Mouse (Mus musculus) midbrain, embryonic 15.5 days (tissue): ENCODE data around the gene Tagap. TPM values are rescaled to one million over a fixed set of nuclear protein-coding genes. Genes with fewer than 3 reads are reported as not detected.
A peak's percentile ranks its signal among the peaks of the same experiment; 100 is the strongest.
"Not testable (repeated sequence)": the region's sequence is repeated elsewhere in the genome, so short reads cannot be mapped to it uniquely, and the experiment has no call there.

Experiments
- ATAC-seq: fragments of 200-750 bp; cut with Nextera tagmentation; replicated peaks from 2 replicates; pipeline ENCODE4 v1.8.0; 2017; ENCODE audit warnings: moderate TSS enrichment
- H3K27ac ChIP-seq: fragments of 300-500 bp; sonication (generic); 2 replicates; pipeline ENCODE4 v1.5.1; 2015; ENCODE audit warnings: mild to moderate bottlenecking, inconsistent platforms
- H3K27me3 ChIP-seq: fragments of 300-500 bp; sonication (generic); replicated peaks from 2 replicates; pipeline ENCODE4 v1.6.1; 2015; ENCODE audit warnings: inconsistent platforms
- H3K36me3 ChIP-seq: fragments of 300-500 bp; sonication (generic); replicated peaks from 2 replicates; pipeline ENCODE4 v1.6.1; 2015; ENCODE audit warnings: inconsistent platforms
- H3K4me1 ChIP-seq: fragments of 300-500 bp; sonication (generic); 2 replicates; pipeline ENCODE4 v1.6.1; 2015; ENCODE audit warnings: inconsistent platforms
- H3K4me2 ChIP-seq: fragments of 300-500 bp; sonication (generic); 2 replicates; pipeline ENCODE4 v1.6.1; 2015; ENCODE audit warnings: inconsistent platforms, mild to moderate bottlenecking, moderate library complexity
- H3K4me3 ChIP-seq: fragments of 300-500 bp; sonication (generic); 2 replicates; pipeline ENCODE4 v1.5.1; 2015; ENCODE audit warnings: mild to moderate bottlenecking, inconsistent platforms
- H3K9ac ChIP-seq: fragments of 300-500 bp; sonication (generic); 2 replicates; pipeline ENCODE4 v1.6.1; 2015; ENCODE audit warnings: mild to moderate bottlenecking, inconsistent platforms
- H3K9me3 ChIP-seq: fragments of 300-500 bp; sonication (generic); 2 replicates; pipeline ENCODE4 v1.6.1; 2016; ENCODE audit warnings: inconsistent platforms
- WGBS: fragments of 180-500 bp; shearing (Covaris S2); methylation state at CpG from one replicate; pipeline ENCODE4 v1.1.7; 2015; ENCODE audit warnings: mixed read lengths; 5-methylcytosine and 5-hydroxymethylcytosine counted together
- polyA plus RNA-seq: library from polyadenylated mRNA; unstranded; fragments of >200 nt; fragmentation: Nextera tagmentation; extraction: Ambion mirVana; gene quantifications from 2 replicates; pipeline ENCODE4 v1.2.1, GENCODE M21; 2015

Gene Tagap
- polyA plus RNA-seq, 1 experiment from 2014 or later, result 0.89 TPM

DNA sequence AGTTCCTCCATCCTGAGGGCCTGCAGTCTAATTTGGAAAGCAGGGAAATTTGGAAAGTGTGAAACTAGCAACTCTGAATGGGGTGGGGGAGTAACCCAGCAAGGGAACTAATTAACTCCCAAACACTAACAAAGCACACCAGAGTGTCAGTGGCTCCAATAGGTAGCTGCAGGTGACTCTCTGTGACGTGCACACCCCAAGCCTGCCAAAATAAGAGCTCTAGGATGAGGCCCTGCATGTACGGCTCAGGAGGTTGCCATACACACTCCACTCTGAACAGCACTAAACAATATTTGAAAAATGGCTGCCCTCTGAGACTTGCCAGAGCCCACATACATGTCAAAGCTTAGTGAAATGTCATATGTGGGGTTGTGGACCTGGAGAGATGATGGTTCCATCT, 7.4 kb upstream of the Tagap start:
- Histone ChIP-seq H3K4me1 (no peaks in the 10 kb centered on the region), H3K9ac (no peak overlapping the region), H3K4me2 (no peak overlapping the region), H3K9me3 (no peaks in the 10 kb centered on the region), H3K36me3 (no peaks in the 10 kb centered on the region), H3K4me3 (no peak overlapping the region), H3K27ac (no peak overlapping the region), H3K27me3 (no peaks in the 10 kb centered on the region)
- no peak for ATAC-seq
- WGBS, result 82% methylated on average over 2 of the region's 2 CpGs

DNA sequence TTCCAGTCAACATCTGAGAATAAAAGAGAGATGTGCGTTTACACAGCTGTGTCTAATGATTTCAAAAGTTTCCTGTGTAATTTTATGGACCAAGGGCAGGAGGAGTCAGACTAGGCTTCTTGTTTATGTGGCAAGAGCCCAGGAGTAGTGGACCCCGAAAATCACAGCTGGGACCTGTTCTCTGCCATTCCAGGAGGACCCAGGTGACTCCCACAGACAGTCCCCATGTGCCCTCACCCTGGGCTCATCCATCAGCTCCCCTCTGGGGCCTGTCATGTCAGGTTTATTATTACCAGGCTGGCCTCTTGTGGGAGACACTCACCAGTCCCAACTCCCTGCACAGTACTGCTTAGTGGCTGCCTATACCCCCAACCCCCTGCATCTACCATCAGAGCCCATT, 6.6 kb upstream of the Tagap start:
- Histone ChIP-seq H3K27ac (no peak overlapping the region), H3K9me3 (no peaks in the 10 kb centered on the region), H3K27me3 (no peaks in the 10 kb centered on the region), H3K36me3 (no peaks in the 10 kb centered on the region), H3K4me1 (no peaks in the 10 kb centered on the region), H3K9ac (no peak overlapping the region), H3K4me3 (no peak overlapping the region), H3K4me2 (no peak overlapping the region)
- ATAC-seq, result no peak
- 72% methylated on average over 2 of the region's 2 CpGs for WGBS

DNA sequence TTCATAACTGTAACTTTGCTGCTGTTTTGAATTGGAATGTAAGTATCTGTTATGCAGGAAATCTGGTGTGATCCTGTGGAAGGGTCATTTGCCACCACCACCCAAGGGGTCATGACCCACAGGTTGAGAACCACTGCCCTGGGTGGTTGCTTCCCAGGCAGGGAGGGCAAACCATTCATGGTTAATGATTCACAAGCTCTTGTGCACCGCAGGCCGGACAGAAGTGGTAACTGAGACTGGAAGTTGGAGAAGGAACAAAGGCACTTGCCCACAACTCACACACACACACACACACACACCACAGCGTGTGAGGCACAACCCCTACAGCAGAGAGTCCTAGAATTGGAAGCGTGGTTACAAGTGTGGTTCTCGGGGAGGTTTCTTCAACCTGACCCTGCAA, 3.2 kb upstream of the Tagap start:
- WGBS, result 86% methylated on average over 5 of the region's 5 CpGs
- no peak overlapping the region for H3K9ac ChIP-seq
- H3K36me3 ChIP-seq, result no peaks in the 10 kb centered on the region
- H3K27ac ChIP-seq, result no peak overlapping the region
- ATAC-seq, result no peak
- no peaks in the 10 kb centered on the region for H3K27me3 ChIP-seq
- H3K4me1 ChIP-seq, result no peaks in the 10 kb centered on the region
- H3K4me2 ChIP-seq, result no peak overlapping the region
- H3K4me3 ChIP-seq, result no peak overlapping the region
- no peaks in the 10 kb centered on the region for H3K9me3 ChIP-seq

- H3K9me3 ChIP-seq, result no peaks in the 10 kb centered on the region
- H3K4me2 ChIP-seq, result no peak overlapping the region
- H3K4me1 ChIP-seq, result no peaks in the 10 kb centered on the region
- WGBS, result 90% methylated on average over 13 of the region's 13 CpGs
- no peak overlapping the region for H3K27ac ChIP-seq
- ATAC-seq, result no peak
- no peaks in the 10 kb centered on the region for H3K27me3 ChIP-seq
- no peak overlapping the region for H3K4me3 ChIP-seq
- H3K36me3 ChIP-seq, result no peaks in the 10 kb centered on the region
- H3K9ac ChIP-seq, result no peak overlapping the region
Measured at GRCm38 (mm10) chr17:7924185-7924725, 1.5 kb upstream of the Tagap start.

GRCm38 (mm10) chr17:7927582-7928535, 2.1 kb downstream of the Tagap start:
- H3K27ac ChIP-seq, result no peak overlapping the region
- no peak overlapping the region for H3K4me2 ChIP-seq
- no peak overlapping the region for H3K9ac ChIP-seq
- no peaks in the 10 kb centered on the region for H3K36me3 ChIP-seq
- no peak for ATAC-seq
- 69% methylated on average over 24 of the region's 24 CpGs for WGBS
- H3K4me3 ChIP-seq, result no peak overlapping the region
- peaks cover 7% of the 10 kb centered on the region; the same call in 1 of the 2 replicates for H3K4me1 ChIP-seq
- no peaks in the 10 kb centered on the region for H3K27me3 ChIP-seq
- H3K9me3 ChIP-seq, result no peaks in the 10 kb centered on the region

DNA sequence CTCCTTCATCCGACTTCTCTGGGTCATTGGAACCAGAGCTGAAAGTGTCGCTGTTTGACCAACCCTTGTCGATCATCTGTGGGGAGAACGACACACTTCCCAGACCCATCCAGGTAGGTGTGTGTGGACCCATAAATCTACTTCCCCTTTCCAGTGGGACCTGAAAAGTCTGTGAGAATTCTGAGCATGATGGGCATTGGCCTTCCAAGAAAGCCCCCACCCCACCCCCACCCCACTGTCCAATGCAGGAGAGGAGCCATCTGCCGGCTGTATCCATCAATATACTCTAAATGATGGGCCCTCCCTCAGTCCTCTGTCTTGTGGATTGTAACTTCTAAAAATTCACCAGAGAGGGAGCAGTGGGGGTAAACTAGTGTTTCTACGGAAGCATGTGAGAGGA, 2.9 kb downstream of the Tagap start:
- no peak for ATAC-seq
- no peaks in the 10 kb centered on the region for H3K9me3 ChIP-seq
- no peak overlapping the region for H3K27ac ChIP-seq
- no peaks in the 10 kb centered on the region for H3K36me3 ChIP-seq
- no peak overlapping the region for H3K4me3 ChIP-seq
- H3K4me2 ChIP-seq, result no peak overlapping the region
- no peaks in the 10 kb centered on the region for H3K27me3 ChIP-seq
- H3K4me1 ChIP-seq, result peaks cover 7% of the 10 kb centered on the region; the same call in 1 of the 2 replicates
- H3K9ac ChIP-seq, result no peak overlapping the region
- WGBS, result 82% methylated on average over 6 of the region's 6 CpGs

- Histone ChIP-seq H3K27me3 (no peaks in the 10 kb centered on the region), H3K9ac (no peak overlapping the region), H3K36me3 (no peaks in the 10 kb centered on the region), H3K4me2 (no peak overlapping the region), H3K4me3 (no peak overlapping the region), H3K9me3 (no peaks in the 10 kb centered on the region), H3K27ac (no peak overlapping the region), H3K4me1 (peaks cover 7% of the 10 kb centered on the region; the same call in 1 of the 2 replicates)
- no peak for ATAC-seq
- 35% methylated on average over 8 of the region's 8 CpGs for WGBS
Measured at GRCm38 (mm10) chr17:7929279-7929678, 3.5 kb downstream of the Tagap start.

GRCm38 (mm10) chr17:7931096-7931990, 5.5 kb downstream of the Tagap start:
- Histone ChIP-seq H3K27me3 (no peaks in the 10 kb centered on the region), H3K36me3 (no peaks in the 10 kb centered on the region), H3K9me3 (no peaks in the 10 kb centered on the region), H3K9ac (no peak overlapping the region), H3K4me1 (peaks cover 7% of the 10 kb centered on the region; the same call in 1 of the 2 replicates), H3K27ac (no peak overlapping the region), H3K4me2 (no peak overlapping the region), H3K4me3 (no peak overlapping the region)
- WGBS, result 69% methylated on average over 13 of the region's 13 CpGs
- ATAC-seq, result no peak

- not testable (repeated sequence) for H3K9me3 ChIP-seq, H3K4me1 ChIP-seq, H3K27me3 ChIP-seq, H3K9ac ChIP-seq, H3K4me2 ChIP-seq, H3K27ac ChIP-seq, H3K4me3 ChIP-seq, H3K36me3 ChIP-seq, ATAC-seq
- 84% methylated on average over 7 of the region's 8 CpGs for whole genome bisulfite sequencing
Measured at GRCm38 (mm10) chr17:7932121-7932520, 6.3 kb downstream of the Tagap start.

DNA sequence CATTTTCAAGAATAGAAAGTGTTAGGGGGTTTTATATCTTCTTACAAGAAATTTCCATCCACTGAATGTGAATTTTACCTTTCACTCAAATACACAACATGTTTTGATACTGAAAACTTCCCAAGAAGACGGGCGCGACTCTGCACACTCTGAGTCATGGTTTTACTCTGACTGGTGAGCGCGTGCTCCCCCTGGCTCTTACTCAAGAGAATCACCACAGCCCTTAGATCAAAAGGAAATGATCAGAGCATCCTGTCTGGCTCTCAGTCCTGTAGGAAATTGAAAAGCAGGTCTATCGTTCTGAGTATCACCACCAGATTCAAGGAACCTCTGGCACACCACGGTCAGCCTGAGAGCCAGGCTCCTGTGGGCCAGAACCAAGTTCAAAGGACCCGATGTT, 13.8 kb downstream of the Tagap start:
- Histone ChIP-seq H3K9ac (no peak overlapping the region), H3K4me1 (peaks cover 2% of the 10 kb centered on the region), H3K27ac (no peak overlapping the region), H3K36me3 (no peaks in the 10 kb centered on the region), H3K4me2 (no peak overlapping the region), H3K4me3 (no peak overlapping the region), H3K9me3 (no peaks in the 10 kb centered on the region), H3K27me3 (no peaks in the 10 kb centered on the region)
- no peak for ATAC-seq
- WGBS, result 60% methylated on average over 8 of the region's 8 CpGs

GRCm38 (mm10) chr17:7945117-7946052, 19.6 kb downstream of the Tagap start, which contains the start of gene Rsph3a:
Gene Rsph3a (plus strand): TSS chr17:7945614.
- peak within 1 kb of the TSS; percentile 58 for H3K4me2 ChIP-seq
- peak within 1 kb of the TSS; percentile 73 for H3K9ac ChIP-seq
- H3K4me3 ChIP-seq, result peak within 1 kb of the TSS; percentile 62
- H3K27ac ChIP-seq, result peak within 1 kb of the TSS; percentile 93
- not testable (repeated sequence) for H3K27me3 ChIP-seq, H3K36me3 ChIP-seq, H3K4me1 ChIP-seq, H3K9me3 ChIP-seq
- 3% methylated on average over 56 of the region's 58 CpGs for WGBS
- peak; percentile 98 for ATAC-seq
